Mouse (Mus musculus) heart, adult 9 months (tissue): Measurements from ENCODE around the gene Apela.

ENCODE experiments used
- DNase-seq, 2 experiments: peaks; one replicate each; pipeline ENCODE4 v3.0.0; 2022; ENCODE audit warnings: low spot score in 2 of 2

Apela gene

GRCm38 (mm10) chr8:65037117-65037533 is at the start of gene Apela:
TSS of gene Apela (minus strand) at chr8:65037336.
- DNase-seq: no peak

GRCm38 (mm10) chr8:65085680-65086079 is 48.5 kb upstream of the Apela start:
- DNase-seq: no peak

- DNase-seq: no peak
These were observed 43.6 kb upstream of the Apela start for GRCm38 (mm10) chr8:65080731-65081130.

GRCm38 (mm10) chr8:65074733-65075132 is 37.6 kb upstream of the Apela start, which contains the start of gene Gm10663:
TSS of gene Gm10663 (plus strand) at chr8:65075033.
- DNase-seq: no peak

DNA sequence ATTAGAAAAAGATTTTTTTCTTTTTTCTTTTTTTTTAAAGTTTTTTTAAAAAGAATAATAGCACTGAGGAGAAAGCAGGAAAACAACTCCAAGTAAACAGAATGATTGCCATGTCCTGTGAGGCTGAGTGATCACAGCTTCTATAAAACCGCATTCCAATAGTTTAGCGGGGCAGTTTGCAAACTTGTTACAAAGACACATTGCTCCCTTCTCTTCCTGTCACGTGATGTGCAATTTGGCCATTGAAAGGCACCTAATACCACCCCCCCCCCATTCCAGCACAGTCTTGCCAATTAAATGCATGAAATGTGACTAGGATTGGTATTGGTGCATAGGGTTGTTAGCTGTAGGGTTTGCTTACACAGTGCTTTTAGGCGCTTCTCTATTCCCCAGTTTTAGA is 33.9 kb upstream of the Apela start:
- DNase-seq: no peak

DNA sequence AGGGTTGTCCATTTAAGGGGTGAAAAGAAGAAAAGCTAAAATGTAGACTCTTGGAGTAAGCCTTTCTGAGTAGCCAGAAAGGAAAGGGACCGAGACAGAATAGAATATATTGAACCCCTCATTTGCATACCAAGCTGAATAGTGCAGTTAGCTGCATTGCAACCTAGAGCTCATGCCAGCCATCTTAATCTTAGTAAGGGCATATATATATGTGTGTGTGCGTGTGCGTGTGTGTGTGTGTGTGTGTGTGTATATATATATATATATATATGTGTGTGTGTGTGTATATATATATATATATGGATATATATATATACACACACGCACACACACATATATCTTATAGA is 31.3 kb upstream of the Apela start:
- DNase-seq: no peak

DNA sequence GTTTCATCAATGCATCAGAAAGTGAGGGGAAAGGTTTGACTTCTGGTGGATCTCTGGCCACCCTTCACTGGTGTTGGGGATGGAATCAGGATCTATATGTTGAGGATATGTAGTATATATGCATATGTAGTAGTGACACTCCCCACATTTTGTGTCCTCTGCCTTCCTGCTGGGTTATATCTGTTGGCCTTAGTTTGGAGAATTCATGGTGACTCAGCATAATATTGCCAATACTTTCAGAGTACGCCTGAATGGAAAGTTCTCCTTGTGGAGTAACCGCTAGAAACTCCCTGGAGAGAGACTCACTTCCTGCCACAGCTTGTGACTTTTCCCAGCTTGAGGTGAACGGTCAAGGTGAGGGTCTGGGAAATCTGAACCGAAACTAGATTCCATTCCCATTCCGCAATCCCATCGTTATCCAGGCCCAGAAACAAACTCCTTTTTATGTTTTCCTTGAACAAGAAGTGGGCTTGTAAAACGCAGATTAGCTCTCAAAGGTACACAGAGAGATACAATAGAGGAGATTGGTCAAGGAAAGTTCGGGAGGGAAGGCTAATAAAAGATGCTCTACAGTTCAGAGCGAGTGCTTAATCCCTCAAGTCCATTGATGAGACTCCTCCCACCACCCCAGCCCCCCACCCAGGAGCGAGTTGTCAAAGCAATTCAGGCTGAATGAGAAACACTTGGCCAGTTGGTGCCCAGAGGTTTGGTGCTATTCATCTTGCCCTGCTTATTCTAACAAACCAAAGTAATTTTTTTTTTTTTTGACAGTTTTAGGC is 30.7 kb upstream of the Apela start:
- DNase-seq: no peak

DNA sequence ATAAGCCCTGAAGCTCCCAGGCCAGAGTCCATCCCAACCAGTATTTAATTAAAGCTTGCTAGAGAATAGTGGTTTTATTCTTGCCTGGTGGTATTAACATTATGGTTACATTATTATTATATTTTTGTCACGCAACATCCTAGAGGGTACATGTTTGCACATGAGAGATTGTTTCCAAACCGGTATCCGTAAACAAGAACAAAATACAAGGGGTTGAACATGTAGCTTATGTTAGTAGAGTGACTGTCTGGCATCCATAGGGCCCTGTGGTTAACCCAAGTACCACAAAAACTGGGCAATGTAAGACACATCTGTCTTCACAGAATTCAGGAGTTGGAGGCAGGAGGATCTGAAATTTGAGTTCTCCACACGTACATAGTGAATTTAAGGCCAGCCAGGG is 29.9 kb upstream of the Apela start:
- DNase-seq: no peak

GRCm38 (mm10) chr8:65065622-65066021 is 28.5 kb upstream of the Apela start:
- no peak for DNase-seq

DNA sequence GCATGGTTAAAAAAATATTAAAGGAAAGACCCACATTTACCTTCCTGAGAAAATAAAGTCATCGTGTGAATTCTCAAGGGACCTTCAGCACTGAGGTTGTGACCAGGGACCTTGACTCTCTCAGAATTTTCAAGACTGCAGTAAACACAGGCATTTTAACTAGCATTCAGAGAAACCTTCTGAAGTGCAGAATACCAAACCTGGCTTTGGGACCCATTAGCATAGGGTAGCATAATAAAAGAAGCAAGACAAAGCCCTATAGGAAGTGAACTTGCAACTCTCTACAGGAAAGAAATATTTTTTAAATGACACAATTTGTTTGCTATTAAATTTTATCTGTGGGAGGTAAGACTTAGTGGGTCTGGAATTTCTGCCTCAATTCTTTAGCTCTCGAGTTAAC is 26.9 kb upstream of the Apela start:
- DNase-seq: no peak

GRCm38 (mm10) chr8:65062195-65062594 is 25.1 kb upstream of the Apela start:
- DNase-seq: no peak

- DNase-seq: no peak
These were observed 19.6 kb upstream of the Apela start for GRCm38 (mm10) chr8:65056722-65057121.

- DNase-seq: no peak
These were observed 16.8 kb upstream of the Apela start for GRCm38 (mm10) chr8:65053968-65054367.

- no peak for DNase-seq
These were observed 16.4 kb upstream of the Apela start for GRCm38 (mm10) chr8:65053554-65053953.

DNA sequence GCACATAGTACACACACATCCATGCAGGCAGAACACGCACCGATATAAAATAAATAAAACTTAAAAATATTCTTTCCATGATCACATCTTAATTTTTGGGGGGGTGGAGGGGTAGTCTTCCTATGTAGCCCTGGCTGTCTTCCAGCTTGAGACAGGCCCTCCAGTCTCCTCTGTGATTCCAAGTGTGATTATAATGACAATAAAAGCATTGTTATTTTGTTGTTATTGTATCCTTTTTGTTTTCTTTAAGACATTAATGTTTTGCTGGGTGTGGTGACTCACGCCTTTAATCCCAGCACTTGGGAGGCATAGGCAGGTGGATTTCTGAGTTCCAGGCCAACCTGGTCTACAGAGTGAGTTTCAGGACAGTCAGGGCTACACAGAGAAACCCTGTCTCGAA is 10.7 kb upstream of the Apela start:
- no peak for DNase-seq

DNA sequence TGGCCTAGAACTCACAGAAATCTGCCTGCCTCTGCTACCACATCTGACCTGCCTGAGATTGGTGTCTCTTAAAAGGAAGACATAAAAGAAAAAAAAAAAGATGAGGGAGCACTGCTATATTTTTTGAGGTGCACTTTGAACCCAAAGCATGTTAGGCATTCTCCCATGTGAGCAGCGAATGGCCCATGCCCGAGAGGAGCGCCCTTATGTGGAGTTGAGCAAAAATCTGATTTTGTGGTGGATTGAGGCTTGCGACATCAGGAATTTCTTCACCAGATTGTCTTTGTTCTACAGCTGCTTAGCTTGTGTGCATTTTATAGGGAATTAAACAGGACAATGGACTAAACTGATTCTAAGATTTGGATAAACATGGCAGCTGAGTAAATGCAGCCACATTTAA is 10.1 kb upstream of the Apela start:
- no peak for DNase-seq

DNA sequence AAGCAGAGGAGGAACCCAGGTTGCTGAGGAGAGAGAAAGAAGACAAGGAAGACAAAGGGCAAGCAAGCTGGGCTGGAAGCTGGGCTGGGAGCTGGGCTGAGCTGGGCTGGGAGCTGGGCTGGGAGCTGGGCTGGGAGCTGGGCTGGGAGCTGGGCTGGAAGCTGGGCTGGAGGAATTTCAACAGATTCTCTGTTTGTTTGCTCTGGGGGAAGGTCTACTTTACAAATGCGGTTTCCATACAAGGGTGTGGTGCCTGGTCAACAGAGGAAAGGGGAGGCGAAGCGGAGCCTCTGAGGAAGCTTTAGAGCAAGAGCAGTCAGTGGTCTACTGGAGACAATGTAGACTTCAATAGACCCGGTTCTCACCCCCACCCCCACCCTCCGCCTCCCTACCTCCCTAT is 9.4 kb upstream of the Apela start:
- no peak for DNase-seq

DNA sequence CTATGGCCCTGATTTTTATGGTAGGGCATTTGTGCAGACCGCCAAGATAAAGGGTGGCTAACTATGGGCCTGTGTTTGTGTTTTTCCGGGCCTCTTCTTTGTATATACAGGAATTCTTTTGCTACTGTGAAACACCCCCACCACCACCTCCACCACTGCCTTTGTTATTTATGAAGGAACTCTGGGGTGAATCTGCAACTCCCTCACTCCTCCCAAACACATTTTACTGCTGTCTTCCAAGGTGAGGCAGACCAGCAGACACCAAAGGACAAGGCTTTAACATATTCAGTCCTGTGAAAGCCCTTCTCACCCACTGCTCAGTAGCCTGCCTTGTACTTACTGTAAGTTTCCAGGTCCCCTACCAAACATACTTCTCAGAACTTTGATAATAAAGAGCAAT is 3.0 kb downstream of the Apela start:
- DNase-seq: no peak

DNA sequence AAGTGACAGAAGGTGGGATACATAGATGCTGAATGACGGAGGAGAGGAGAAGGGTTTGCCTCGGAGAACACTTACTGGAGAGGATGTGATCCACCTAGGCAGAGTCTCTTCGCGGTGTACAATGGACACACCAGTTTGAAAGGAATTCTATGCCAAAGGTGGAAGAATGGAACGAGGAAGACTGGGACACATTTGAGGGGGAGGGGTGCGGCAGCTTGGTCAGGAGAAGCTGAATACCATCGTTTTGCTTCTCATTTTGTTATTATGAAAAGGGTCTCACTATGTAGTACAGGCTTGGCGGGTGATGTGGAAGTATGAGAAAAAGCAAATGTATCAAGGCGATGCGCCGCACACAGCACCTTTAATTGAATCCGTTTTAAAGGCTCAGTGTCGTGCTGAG is 4.1 kb downstream of the Apela start:
- no peak for DNase-seq

GRCm38 (mm10) chr8:65032107-65032506 is 5.0 kb downstream of the Apela start:
- DNase-seq: no peak

DNA sequence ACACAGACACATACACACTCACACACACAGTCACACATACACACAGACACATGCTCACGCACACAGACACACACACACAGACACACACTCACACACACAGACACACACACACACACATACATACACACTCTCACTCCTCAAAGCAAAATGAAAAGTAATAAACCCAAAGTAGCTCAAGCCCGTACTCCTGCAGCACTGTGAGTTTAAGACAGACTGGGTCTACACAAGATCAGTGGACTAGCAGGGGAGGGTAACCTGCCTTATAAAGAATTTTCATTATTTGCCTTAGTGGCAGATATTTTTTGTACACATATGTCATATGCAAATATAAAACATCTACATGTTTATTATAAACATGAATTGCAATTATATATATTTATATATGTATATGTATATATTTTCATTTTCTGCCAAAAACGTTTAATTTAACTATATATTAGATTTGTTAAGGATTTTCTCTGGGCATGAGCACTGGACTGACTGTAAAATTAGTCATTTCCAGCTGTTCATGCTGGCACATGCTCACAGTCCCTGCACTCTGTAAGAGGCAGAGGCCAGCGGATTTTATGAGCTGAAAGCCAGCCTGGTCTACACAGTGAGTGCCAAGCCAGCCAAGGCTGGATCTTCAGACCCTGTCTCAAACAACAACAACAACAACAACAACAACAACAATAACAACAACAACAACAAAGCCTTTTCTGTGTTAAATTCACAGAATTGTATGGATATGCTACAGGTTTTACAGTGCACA is 6.2 kb downstream of the Apela start:
- no peak for DNase-seq

- no peak for DNase-seq
These were observed 7.4 kb downstream of the Apela start for GRCm38 (mm10) chr8:65029776-65030175.

DNA sequence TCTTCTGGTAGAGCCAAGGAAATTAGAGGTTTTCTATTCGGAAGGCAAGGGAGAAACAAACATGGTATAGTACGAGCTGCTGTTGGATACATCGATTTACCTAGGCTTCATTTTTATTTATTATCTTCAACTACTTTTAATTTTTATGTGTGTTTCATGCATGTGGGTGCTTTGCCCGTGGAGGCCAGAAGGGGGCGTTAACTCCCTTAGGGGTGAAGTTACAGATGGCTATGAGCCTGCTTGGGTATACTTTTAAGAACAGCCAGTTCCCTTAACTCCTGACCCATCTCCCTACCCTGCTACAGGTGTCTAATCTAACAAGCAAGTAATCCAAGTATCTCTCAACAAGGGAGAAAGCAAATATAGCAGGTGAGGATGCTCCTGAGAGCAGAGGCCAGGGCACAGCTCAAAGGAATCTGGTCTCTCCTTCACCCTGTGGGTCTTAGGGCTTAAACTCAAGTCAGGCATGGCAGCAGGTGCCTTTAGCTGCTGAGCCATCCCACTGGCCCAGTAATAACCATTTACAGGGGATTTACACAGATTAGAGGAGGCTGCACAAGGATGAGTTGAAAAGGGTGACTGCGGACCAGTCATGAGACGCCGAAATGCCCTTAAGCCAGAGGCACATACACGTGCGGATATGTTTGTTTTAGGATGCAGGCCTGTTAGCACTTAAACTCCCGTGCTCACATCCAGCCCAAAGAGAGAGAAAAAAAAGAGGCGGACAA is 8.0 kb downstream of the Apela start:
- DNase-seq: no peak
